29 mouse cellular contexts compared by ENCODE assay signal in the genomic region with DNA sequence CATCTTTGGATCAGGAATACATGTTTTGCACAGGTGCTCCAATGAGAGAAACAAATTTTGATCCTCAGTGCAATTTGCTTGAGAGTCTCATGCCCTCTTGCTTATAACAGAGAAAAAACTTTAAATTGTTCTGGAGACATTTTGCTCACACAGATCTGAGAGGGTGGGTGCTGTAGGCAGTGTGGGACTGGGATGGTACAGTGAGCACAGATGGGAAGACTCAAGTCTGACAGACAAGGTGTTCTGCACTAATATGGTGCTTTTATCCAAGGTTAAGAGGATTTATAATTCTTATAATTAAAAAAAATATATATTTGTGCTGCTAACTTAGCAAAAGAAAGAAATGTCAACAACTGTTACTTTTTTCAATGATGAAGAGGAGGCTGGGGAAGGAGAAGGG.
"Had no signal": no experiment of that assay in that cellular context is flagged by ENCODE, and none has a peak within 500 bp of the region (broad histone marks: within the 10 kb centered on the region; RNA-seq: fewer than 3 reads in every experiment).

No protein-coding gene starts in this region.

- H3K4me3 ChIP-seq: heart, embryonic 10.5 days; heart, embryonic 12.5 days; heart, embryonic 13.5 days; heart, embryonic 15.5 days; hindbrain, embryonic 10.5 days; hindbrain, embryonic 12.5 days; hindbrain, embryonic 13.5 days; hindbrain, embryonic 15.5 days; intestine, embryonic 15.5 days; kidney, embryonic 15.5 days; left cerebral cortex, adult 2 months had no signal

- DNase-seq: heart, postnatal 10 days; heart, postnatal 14 days; heart, postnatal 36 days; heart, postnatal 4 days; kidney, adult 11 months; kidney, adult 18-20 months; kidney, adult 2 months; kidney, adult 8-10 months; kidney, adult 9 months; kidney, postnatal 10 days; kidney, postnatal 14 days; kidney, postnatal 25 days; kidney, postnatal 36 days; kidney, postnatal 4 days; layer of hippocampus, postnatal 36 days had no signal

- H3K27ac ChIP-seq: heart, embryonic 10.5 days; heart, embryonic 13.5 days; heart, embryonic 15.5 days; hindbrain, embryonic 10.5 days; hindbrain, embryonic 12.5 days; hindbrain, embryonic 13.5 days; hindbrain, embryonic 14.5 days; hindbrain, embryonic 15.5 days; hindbrain, postnatal 0 days; intestine, embryonic 15.5 days; kidney, embryonic 15.5 days; kidney, postnatal 0 days; left cerebral cortex, adult 2 months had no signal
